Mouse (Mus musculus): ENCODE measurements around the gene A4galt.

GRCm38 (mm10) chr15:83277451-83277850 lies 25.9 kb upstream of the A4galt start:
- no peak for TF ChIP-seq CTCF (IDR thresholded peaks at IDR 0.05; ENCODE audit: low read depth)
- no peak for TF ChIP-seq EP300 (IDR thresholded peaks at IDR 0.05; ENCODE audit: low read depth)

Data from liver, postnatal 0 days (tissue).